Mouse (Mus musculus) erythroblast, embryonic 14.5 days (primary cell): ENCODE measurements at regions not wholly inside any gene's neighbourhood (a gene's known extent, or its start where the extent isn't known, plus 50 kb on each side); places are given as distances from the start of the nearest gene placed in this dataset.

Experiments used
- H3K27me3 ChIP-seq: 2 replicates; pipeline ENCODE4 v1.6.1; 2012; ENCODE audit warnings: inconsistent platforms; ENCODE audit not compliant: control insufficient read depth
- H3K36me3 ChIP-seq: 2 replicates; pipeline ENCODE4 v1.6.1; 2012; ENCODE audit warnings: mild to moderate bottlenecking, inconsistent platforms; ENCODE audit not compliant: control insufficient read depth
- H3K4me1 ChIP-seq: 2 replicates; pipeline ENCODE4 v1.6.1; 2012; ENCODE audit warnings: inconsistent platforms; ENCODE audit not compliant: control insufficient read depth
- H3K4me3 ChIP-seq: replicated peaks from 2 replicates; pipeline ENCODE3; 2012; ENCODE audit warnings: moderate library complexity, mild to moderate bottlenecking, inconsistent platforms
- H3K9me3 ChIP-seq: 2 replicates; pipeline ENCODE4 v1.6.1; 2012; ENCODE audit warnings: low read length, inconsistent platforms, mixed read lengths; ENCODE audit not compliant: control insufficient read depth
- GATA1 ChIP-seq: IDR thresholded peaks from 2 replicates; pipeline ENCODE4 v1.6.1; 2012; ENCODE audit warnings: low read length, inconsistent platforms, mixed read lengths
- TAL1 ChIP-seq: IDR thresholded peaks from 3 replicates; pipeline ENCODE4 v1.6.1; 2012; ENCODE audit warnings: low read length, inconsistent platforms, mixed read lengths

- TF ChIP-seq GATA1: no peak
- no peaks in the 10 kb centered on the region for H3K36me3 ChIP-seq
These were observed 98.8 kb upstream of the Zfp648 start for GRCm38 (mm10) chr1:154102191-154102590.

GRCm38 (mm10) chr1:154102871-154103596 is 98.0 kb upstream of the Zfp648 start:
- no peaks in the 10 kb centered on the region for H3K9me3 ChIP-seq
- H3K4me3 ChIP-seq: no peak overlapping the region
- H3K4me1 ChIP-seq: no peaks in the 10 kb centered on the region
- H3K36me3 ChIP-seq: no peaks in the 10 kb centered on the region
- H3K27me3 ChIP-seq: no peaks in the 10 kb centered on the region
- TF ChIP-seq GATA1 (no peak), TAL1 (no peak)

More at GRCm38 (mm10) chr1:154102191-154102590, 98.8 kb upstream of the Zfp648 start:
- Histone ChIP-seq H3K4me1 (no peaks in the 10 kb centered on the region), H3K9me3 (no peaks in the 10 kb centered on the region), H3K4me3 (no peak overlapping the region), H3K27me3 (no peaks in the 10 kb centered on the region)

DNA sequence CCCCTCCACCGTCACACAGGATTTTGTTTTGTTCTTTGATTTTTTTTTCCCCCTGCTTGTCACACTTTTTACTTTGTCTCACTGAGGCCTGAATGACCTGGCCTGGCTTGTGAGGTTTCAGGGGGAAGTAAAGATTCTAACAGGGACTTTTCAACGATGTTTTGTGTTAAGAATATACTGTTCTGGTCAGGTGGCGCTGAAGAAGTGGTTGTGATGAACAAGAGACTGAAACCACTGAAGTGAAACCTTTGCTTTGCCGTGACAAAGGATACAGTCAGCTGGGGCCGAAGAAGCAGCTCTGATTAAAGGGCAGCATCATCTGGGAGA is 97.4 kb upstream of the Zfp648 start:
- Histone ChIP-seq H3K9me3 (no peaks in the 10 kb centered on the region), H3K27me3 (no peaks in the 10 kb centered on the region), H3K36me3 (no peaks in the 10 kb centered on the region), H3K4me1 (no peaks in the 10 kb centered on the region), H3K4me3 (no peak overlapping the region)
- no peak for TF ChIP-seq GATA1
- no peak for TF ChIP-seq TAL1

- Histone ChIP-seq H3K36me3 (no peaks in the 10 kb centered on the region), H3K27me3 (no peaks in the 10 kb centered on the region), H3K9me3 (no peaks in the 10 kb centered on the region), H3K4me1 (no peaks in the 10 kb centered on the region), H3K4me3 (no peak overlapping the region)
- TF ChIP-seq TAL1: no peak
- TF ChIP-seq GATA1: no peak
These were observed 96.9 kb upstream of the Zfp648 start for GRCm38 (mm10) chr1:154104006-154104600.

GRCm38 (mm10) chr1:154104779-154105178 is 96.2 kb upstream of the Zfp648 start:
- TF ChIP-seq TAL1 (no peak), GATA1 (no peak)
- no peaks in the 10 kb centered on the region for H3K27me3 ChIP-seq
- H3K36me3 ChIP-seq: no peaks in the 10 kb centered on the region
- H3K4me3 ChIP-seq: no peak overlapping the region
- no peaks in the 10 kb centered on the region for H3K4me1 ChIP-seq
- no peaks in the 10 kb centered on the region for H3K9me3 ChIP-seq

DNA sequence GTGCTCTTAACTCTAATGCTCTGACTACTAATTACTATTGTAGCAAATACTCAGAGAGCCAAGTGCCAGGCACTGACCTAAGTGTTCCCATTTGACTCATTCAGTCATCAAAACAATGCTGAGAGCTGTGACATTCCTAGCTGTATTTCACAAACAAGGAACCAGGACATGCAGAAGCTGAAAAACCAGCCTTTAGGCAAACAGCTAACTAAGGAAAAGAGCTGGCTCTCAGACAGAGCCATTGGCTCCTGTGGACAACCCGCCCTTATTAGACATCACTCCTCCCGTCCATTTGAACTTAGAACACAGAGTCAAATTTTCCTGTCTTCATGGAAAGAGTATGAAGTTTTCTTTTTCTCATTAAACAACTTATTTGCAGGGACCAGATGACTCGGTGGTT is 88.5 kb upstream of the Zfp648 start:
- Histone ChIP-seq H3K4me1 (no peaks in the 10 kb centered on the region), H3K36me3 (no peaks in the 10 kb centered on the region), H3K4me3 (no peak overlapping the region), H3K9me3 (no peaks in the 10 kb centered on the region), H3K27me3 (no peaks in the 10 kb centered on the region)
- TF ChIP-seq GATA1 (no peak), TAL1 (no peak)

DNA sequence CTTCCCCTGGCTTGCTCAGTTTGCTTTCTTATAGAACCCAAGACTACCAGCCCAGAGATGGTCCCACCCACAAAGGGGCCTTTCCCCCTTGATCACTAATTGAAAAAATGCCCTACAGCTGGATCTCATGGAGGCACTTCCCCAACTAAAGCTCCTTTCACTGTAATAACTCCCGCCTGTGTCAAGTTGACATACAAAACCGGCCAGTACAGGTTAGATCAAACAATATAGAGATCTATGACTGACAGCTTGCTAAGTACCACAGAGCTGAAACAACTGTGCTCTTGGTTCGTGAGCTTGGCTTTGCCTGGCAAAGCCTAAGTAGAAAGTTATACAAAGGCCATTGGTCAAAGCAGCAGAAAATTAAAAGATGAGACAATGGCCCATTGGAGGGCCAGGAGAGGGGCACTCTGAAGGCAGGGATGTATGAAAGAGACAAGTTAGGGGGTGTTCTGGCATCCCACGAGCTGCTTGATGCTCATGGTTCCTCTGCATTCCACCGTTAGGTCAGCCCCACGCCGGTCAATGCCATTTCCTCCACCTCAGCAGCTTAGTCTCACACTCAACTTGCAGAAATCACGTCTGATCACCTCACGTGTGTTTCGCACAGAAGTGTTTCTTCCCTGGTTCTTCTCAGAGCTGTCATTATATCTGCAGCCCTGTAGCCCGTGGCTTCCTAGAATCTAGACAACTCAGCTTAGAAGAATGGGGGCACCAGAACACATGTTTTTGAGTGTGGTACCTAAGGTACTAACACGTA is 87.5 kb upstream of the Zfp648 start:
- no peak for TF ChIP-seq GATA1
- no peak for TF ChIP-seq TAL1
- H3K27me3 ChIP-seq: no peaks in the 10 kb centered on the region
- no peaks in the 10 kb centered on the region for H3K9me3 ChIP-seq
- no peaks in the 10 kb centered on the region for H3K36me3 ChIP-seq
- peaks cover 2% of the 10 kb centered on the region; the same call in 1 of the 2 replicates for H3K4me1 ChIP-seq
- H3K4me3 ChIP-seq: no peak overlapping the region

GRCm38 (mm10) chr1:154116188-154116710 is 84.7 kb upstream of the Zfp648 start:
- H3K9me3 ChIP-seq: no peaks in the 10 kb centered on the region
- H3K4me3 ChIP-seq: no peak overlapping the region
- peaks cover 2% of the 10 kb centered on the region; the same call in 1 of the 2 replicates for H3K4me1 ChIP-seq
- no peaks in the 10 kb centered on the region for H3K27me3 ChIP-seq
- no peak for TF ChIP-seq GATA1
- no peak for TF ChIP-seq TAL1
- H3K36me3 ChIP-seq: no peaks in the 10 kb centered on the region

GRCm38 (mm10) chr1:154117346-154117687 is 83.7 kb upstream of the Zfp648 start:
- H3K36me3 ChIP-seq: no peaks in the 10 kb centered on the region
- TF ChIP-seq TAL1 (no peak), GATA1 (no peak)
- no peaks in the 10 kb centered on the region for H3K27me3 ChIP-seq
- peaks cover 2% of the 10 kb centered on the region; the same call in 1 of the 2 replicates for H3K4me1 ChIP-seq
- no peak overlapping the region for H3K4me3 ChIP-seq
- H3K9me3 ChIP-seq: no peaks in the 10 kb centered on the region
